Mouse (Mus musculus) neural tube, embryonic 15.5 days (tissue): ENCODE measurements around the gene Ghr. TPM values are rescaled to one million over a fixed set of nuclear protein-coding genes. Genes with fewer than 3 reads are reported as not detected.

ENCODE experiments used
- ATAC-seq: fragments of 200-750 bp; cut with Nextera tagmentation; 2 replicates; pipeline ENCODE4 v1.8.0; 2017; ENCODE audit warnings: mild to moderate bottlenecking, moderate TSS enrichment, moderate library complexity; ENCODE audit not compliant: low FRiP score
- H3K27ac ChIP-seq: fragments of 300-500 bp; sonication (generic); replicated peaks from 2 replicates; pipeline ENCODE4 v1.5.1; 2015; ENCODE audit warnings: mild to moderate bottlenecking, inconsistent platforms
- H3K27me3 ChIP-seq: fragments of 300-500 bp; sonication (generic); replicated peaks from 2 replicates; pipeline ENCODE4 v1.6.1; 2015; ENCODE audit warnings: inconsistent platforms
- H3K36me3 ChIP-seq: fragments of 300-500 bp; sonication (generic); 2 replicates; pipeline ENCODE4 v1.6.1; 2015; ENCODE audit warnings: inconsistent platforms
- H3K4me1 ChIP-seq: fragments of 300-500 bp; sonication (generic); 2 replicates; pipeline ENCODE4 v1.6.1; 2015; ENCODE audit warnings: inconsistent platforms
- H3K4me2 ChIP-seq: fragments of 300-500 bp; sonication (generic); 2 replicates; pipeline ENCODE4 v1.6.1; 2015; ENCODE audit warnings: inconsistent platforms, mild to moderate bottlenecking, moderate library complexity
- H3K4me3 ChIP-seq: fragments of 300-500 bp; sonication (generic); replicated peaks from 2 replicates; pipeline ENCODE4 v1.5.1; 2015; ENCODE audit warnings: mild to moderate bottlenecking, inconsistent platforms
- H3K9ac ChIP-seq: fragments of 300-500 bp; sonication (generic); replicated peaks from 2 replicates; pipeline ENCODE4 v1.6.1; 2015; ENCODE audit warnings: mild to moderate bottlenecking, inconsistent platforms
- H3K9me3 ChIP-seq: fragments of 300-500 bp; sonication (generic); replicated peaks from 2 replicates; pipeline ENCODE4 v1.6.1; 2016; ENCODE audit warnings: inconsistent platforms
- WGBS: fragments of 180-500 bp; shearing (Covaris S2); methylation state at CpG from one replicate; pipeline ENCODE4 v1.1.7; 2015; ENCODE audit warnings: mixed read lengths; 5-methylcytosine and 5-hydroxymethylcytosine counted together
- polyA plus RNA-seq: library from polyadenylated mRNA; unstranded; fragments of >200 nt; fragmentation: Nextera tagmentation; extraction: Ambion mirVana; gene quantifications from 2 replicates; pipeline ENCODE4 v1.2.1, GENCODE M21; 2015

Ghr gene
- polyA plus RNA-seq, 1 experiment from 2014 or later, result 10.9 TPM

DNA sequence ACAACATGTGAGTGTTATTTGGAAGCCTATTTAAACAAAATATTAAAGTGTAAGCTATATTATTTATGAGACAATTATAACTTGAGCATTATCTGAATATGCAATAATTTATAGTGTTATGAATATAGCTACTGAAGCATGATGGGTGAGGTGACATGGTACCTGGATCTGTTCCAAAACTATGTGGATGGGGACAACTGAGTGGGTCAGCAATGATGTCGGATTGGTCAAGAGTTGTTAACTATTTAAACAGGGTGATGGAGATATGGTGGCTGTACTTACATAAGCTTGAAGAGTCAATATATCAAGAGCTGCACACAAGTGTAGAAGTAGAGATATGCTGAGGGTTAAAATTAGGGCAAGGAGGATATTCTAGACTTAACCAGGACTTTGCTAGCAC lies 70.9 kb downstream of the Ghr start:
- H3K27me3 ChIP-seq, result no peaks in the 10 kb centered on the region
- H3K4me3 ChIP-seq, result no peak overlapping the region
- H3K9me3 ChIP-seq, result no peaks in the 10 kb centered on the region
- H3K4me1 ChIP-seq, result peaks cover 9% of the 10 kb centered on the region; the same call in 1 of the 2 replicates
- WGBS, result 94% methylated on average over 1 of the region's 1 CpGs
- H3K9ac ChIP-seq, result no peak overlapping the region
- no peaks in the 10 kb centered on the region for H3K36me3 ChIP-seq
- no peak for ATAC-seq
- no peak overlapping the region for H3K27ac ChIP-seq
- H3K4me2 ChIP-seq, result no peak overlapping the region

DNA sequence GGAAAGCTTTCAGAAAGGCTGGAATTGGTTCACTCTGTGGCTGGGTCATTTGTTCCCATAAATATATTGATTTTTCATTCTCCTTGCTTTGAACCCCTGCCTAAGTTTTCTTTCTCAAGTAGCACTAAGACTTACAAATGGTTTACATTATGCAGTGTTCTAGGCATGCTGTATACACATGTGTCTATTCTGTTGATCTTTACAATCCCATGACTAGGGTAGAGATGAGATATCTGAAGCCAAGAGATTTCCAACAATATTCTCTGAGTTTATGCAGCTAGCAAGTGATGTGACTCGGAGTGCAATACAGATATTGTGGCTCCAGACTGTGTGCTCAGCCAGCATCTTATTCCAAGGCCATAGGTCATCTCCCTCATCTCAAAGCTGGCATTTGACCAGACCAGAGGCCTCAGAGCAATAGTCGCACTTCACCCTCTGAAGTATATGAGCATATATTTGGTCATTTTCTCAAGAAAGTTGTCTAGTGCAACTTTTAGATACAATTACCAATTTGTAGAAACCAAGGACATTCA lies 71.6 kb downstream of the Ghr start:
- no peaks in the 10 kb centered on the region for H3K27me3 ChIP-seq
- peaks cover 12% of the 10 kb centered on the region for H3K4me1 ChIP-seq
- no peak for ATAC-seq
- H3K4me3 ChIP-seq, result no peak overlapping the region
- H3K9ac ChIP-seq, result no peak overlapping the region
- no peaks in the 10 kb centered on the region for H3K9me3 ChIP-seq
- no peak overlapping the region for H3K4me2 ChIP-seq
- WGBS, result 88% methylated on average over 2 of the region's 2 CpGs
- H3K36me3 ChIP-seq, result no peaks in the 10 kb centered on the region
- H3K27ac ChIP-seq, result no peak overlapping the region

- H3K9me3 ChIP-seq, result no peaks in the 10 kb centered on the region
- ATAC-seq, result 0 out of 2 replicates have a peak, but pooled peaks have one; percentile 34
- H3K9ac ChIP-seq, result no peak overlapping the region
- no peak overlapping the region for H3K27ac ChIP-seq
- H3K4me3 ChIP-seq, result no peak overlapping the region
- WGBS, result 79% methylated on average over 3 of the region's 3 CpGs
- H3K4me1 ChIP-seq, result peaks cover 12% of the 10 kb centered on the region
- no peaks in the 10 kb centered on the region for H3K27me3 ChIP-seq
- no peaks in the 10 kb centered on the region for H3K36me3 ChIP-seq
- H3K4me2 ChIP-seq, result no peak overlapping the region
These were observed 74.2 kb downstream of the Ghr start for GRCm38 (mm10) chr15:3509089-3509488.

DNA sequence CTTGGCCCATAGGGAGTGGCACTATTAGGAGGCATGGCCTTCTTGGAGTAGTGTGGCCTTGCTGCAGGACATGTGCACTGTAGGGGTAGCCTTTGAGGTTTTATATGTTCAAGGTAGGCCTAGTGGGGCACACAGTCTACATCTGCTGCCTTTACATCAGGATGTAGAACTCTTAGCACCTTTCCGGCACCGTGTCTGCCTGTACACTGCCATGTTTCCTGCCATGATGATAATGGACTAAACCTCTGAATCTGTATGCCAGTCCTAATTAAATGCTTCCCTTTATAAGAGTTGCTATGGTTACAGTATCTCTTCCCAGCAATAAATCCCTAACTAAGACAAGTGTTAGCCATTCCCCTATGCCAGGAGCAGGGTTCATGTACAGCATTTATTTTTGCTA lies 76.0 kb downstream of the Ghr start:
- peak; percentile 65 for ATAC-seq
- Histone ChIP-seq H3K27me3 (no peaks in the 10 kb centered on the region), H3K36me3 (no peaks in the 10 kb centered on the region), H3K4me3 (no peak overlapping the region), H3K9me3 (no peaks in the 10 kb centered on the region), H3K4me2 (no peak overlapping the region), H3K27ac (no peak overlapping the region), H3K9ac (no peak overlapping the region), H3K4me1 (peaks cover 12% of the 10 kb centered on the region)
- WGBS, result 43% methylated on average over 2 of the region's 2 CpGs

DNA sequence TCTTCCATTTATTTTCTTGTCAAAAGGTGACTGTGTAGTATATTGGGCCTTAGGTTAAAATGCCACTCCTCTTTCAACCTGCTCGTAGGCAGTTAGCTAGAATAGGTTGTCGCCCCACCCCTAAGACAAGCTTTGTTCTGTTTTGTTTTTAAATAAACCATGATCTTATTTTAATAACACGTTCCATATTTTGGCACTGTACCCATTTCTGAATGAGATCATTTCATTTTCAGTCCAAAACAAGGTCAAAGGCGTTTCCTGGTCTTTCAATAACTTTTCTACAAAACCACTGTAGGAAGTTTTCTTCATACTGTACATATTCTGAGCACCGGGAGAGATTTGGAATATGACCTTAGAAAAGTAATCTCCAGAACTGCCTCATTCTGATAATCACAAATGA lies 78.6 kb downstream of the Ghr start:
- Histone ChIP-seq H3K4me3 (no peak overlapping the region), H3K9me3 (no peaks in the 10 kb centered on the region), H3K4me1 (peaks cover 12% of the 10 kb centered on the region), H3K27me3 (no peaks in the 10 kb centered on the region), H3K4me2 (no peak overlapping the region), H3K27ac (no peak overlapping the region), H3K36me3 (no peaks in the 10 kb centered on the region), H3K9ac (no peak overlapping the region)
- no peak for ATAC-seq
- WGBS, result 88% methylated on average over 5 of the region's 5 CpGs

DNA sequence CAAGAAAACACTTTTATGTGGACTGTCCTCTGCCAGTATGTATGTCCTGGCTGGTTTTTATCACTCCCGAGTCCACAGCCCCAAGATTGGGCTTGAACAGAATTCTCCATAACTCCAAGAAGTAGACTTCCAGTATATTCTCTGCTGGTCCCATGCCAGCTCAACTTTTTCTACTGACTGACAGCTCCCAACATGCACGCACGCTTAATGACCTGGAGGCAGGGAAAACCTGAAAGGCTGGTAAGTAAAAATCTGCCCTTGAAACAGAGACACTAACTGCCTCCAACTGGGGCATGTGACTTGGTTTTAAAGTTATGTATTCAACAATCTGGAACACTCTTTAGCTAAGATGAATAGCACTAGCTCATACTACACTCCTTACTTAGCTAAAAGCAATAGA lies 81.6 kb downstream of the Ghr start:
- no peak for ATAC-seq
- WGBS, result 91% methylated on average over 3 of the region's 3 CpGs

DNA sequence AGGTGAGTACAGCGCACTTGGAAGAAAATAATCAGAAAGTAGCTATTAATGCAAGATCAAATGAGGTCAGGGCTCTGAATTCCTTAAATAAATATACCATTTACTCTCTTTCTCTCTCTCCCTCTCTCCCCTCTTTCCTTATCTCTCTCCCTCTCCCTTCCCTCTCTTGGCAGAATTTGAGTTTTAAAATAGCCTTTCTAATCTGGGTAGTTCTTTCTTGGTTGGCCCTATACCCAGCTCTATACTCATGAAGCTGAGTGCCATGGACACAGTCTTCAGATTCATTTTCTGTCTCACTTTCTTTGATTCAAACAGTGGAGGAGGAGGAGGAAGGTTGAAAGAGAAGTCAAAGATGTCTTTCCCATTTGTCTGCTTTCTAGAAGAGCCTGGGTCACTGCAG lies 84.3 kb downstream of the Ghr start:
- H3K4me2 ChIP-seq, result no peak overlapping the region
- no peak overlapping the region for H3K9ac ChIP-seq
- no peak for ATAC-seq
- 100% methylated on average over 1 of the region's 1 CpGs for WGBS
- no peak overlapping the region for H3K4me3 ChIP-seq
- no peaks in the 10 kb centered on the region for H3K9me3 ChIP-seq
- no peak overlapping the region for H3K27ac ChIP-seq
- no peaks in the 10 kb centered on the region for H3K27me3 ChIP-seq
- no peaks in the 10 kb centered on the region for H3K36me3 ChIP-seq
- H3K4me1 ChIP-seq, result no peaks in the 10 kb centered on the region

More for the DNA sequence above, 81.6 kb downstream of the Ghr start:
- no peak overlapping the region for H3K4me3 ChIP-seq
- H3K27me3 ChIP-seq, result no peaks in the 10 kb centered on the region
- no peaks in the 10 kb centered on the region for H3K9me3 ChIP-seq
- H3K27ac ChIP-seq, result no peak overlapping the region
- no peak overlapping the region for H3K4me2 ChIP-seq
- H3K9ac ChIP-seq, result no peak overlapping the region
- H3K4me1 ChIP-seq, result no peaks in the 10 kb centered on the region
- H3K36me3 ChIP-seq, result no peaks in the 10 kb centered on the region

DNA sequence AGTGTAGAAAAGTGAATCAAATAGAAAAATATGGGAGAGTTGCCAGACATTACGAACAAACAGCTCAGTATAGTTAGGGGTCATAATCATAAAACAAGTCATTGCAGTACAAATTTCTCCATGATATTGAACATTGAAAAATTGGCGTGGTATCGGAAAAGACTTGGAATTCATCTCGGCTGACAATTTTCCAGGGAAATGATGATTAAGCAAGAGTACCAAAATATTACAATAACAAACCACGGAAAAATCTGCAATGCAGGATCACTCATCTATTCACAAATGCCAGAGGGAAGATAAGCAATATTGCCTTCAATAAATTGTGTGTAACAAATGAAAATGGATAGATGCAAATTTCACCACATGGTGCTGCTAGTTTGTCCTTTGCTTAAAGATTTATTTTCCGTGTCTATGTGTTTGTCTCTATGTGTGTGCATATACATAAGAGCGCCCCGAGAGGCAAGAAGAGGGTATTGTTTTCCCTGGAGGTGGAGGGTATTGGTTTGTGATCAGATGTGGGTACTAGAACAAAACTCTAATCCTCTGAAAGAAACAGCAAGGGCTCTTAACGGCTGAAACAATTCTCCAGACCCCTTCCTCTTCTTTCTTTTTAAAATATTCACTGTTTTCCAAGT lies 85.2 kb downstream of the Ghr start:
- H3K4me3 ChIP-seq, result no peak overlapping the region
- no peak overlapping the region for H3K27ac ChIP-seq
- ATAC-seq, result peak; percentile 50
- H3K27me3 ChIP-seq, result no peaks in the 10 kb centered on the region
- H3K9ac ChIP-seq, result no peak overlapping the region
- WGBS, result 67% methylated on average over 9 of the region's 9 CpGs
- H3K4me1 ChIP-seq, result no peaks in the 10 kb centered on the region
- H3K9me3 ChIP-seq, result no peaks in the 10 kb centered on the region
- H3K36me3 ChIP-seq, result no peaks in the 10 kb centered on the region
- H3K4me2 ChIP-seq, result no peak overlapping the region

GRCm38 (mm10) chr15:3490868-3491267 lies 92.4 kb downstream of the Ghr start:
- Histone ChIP-seq H3K4me2 (no peak overlapping the region), H3K4me1 (no peaks in the 10 kb centered on the region), H3K27ac (no peak overlapping the region), H3K9me3 (no peaks in the 10 kb centered on the region), H3K36me3 (no peaks in the 10 kb centered on the region), H3K4me3 (no peak overlapping the region), H3K9ac (no peak overlapping the region), H3K27me3 (no peaks in the 10 kb centered on the region)
- 90% methylated on average over 3 of the region's 3 CpGs for WGBS
- ATAC-seq, result no peak

DNA sequence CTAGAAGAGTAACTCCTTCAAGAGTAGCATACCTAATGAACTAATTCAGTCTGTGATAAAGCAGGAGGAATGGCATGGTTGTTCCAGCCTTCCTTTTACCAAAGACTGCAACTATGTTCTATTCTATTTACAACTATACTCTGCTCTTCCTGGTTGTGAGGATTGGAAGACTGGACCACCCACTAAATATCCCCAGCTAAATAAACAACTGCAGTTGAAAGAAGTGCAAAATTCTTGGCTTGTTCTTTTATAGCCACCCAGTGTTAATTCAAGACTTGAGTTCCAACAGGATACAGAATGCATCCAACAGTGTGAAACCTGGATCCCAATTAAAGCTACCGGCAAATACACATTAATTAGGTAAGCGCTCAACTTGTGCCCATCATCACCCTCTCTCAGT lies 93.3 kb downstream of the Ghr start:
- WGBS, result 80% methylated on average over 2 of the region's 2 CpGs
- no peak for ATAC-seq
- H3K36me3 ChIP-seq, result no peaks in the 10 kb centered on the region
- no peak overlapping the region for H3K4me2 ChIP-seq
- H3K9ac ChIP-seq, result no peak overlapping the region
- no peak overlapping the region for H3K27ac ChIP-seq
- H3K4me1 ChIP-seq, result no peaks in the 10 kb centered on the region
- H3K9me3 ChIP-seq, result no peaks in the 10 kb centered on the region
- no peak overlapping the region for H3K4me3 ChIP-seq
- no peaks in the 10 kb centered on the region for H3K27me3 ChIP-seq

GRCm38 (mm10) chr15:3489180-3489579 lies 94.1 kb downstream of the Ghr start:
- Histone ChIP-seq H3K9me3 (no peaks in the 10 kb centered on the region), H3K4me3 (no peak overlapping the region), H3K4me2 (no peak overlapping the region), H3K27me3 (no peaks in the 10 kb centered on the region), H3K27ac (no peak overlapping the region), H3K36me3 (no peaks in the 10 kb centered on the region), H3K4me1 (no peaks in the 10 kb centered on the region), H3K9ac (no peak overlapping the region)
- ATAC-seq, result no peak

- no peak overlapping the region for H3K4me3 ChIP-seq
- H3K4me1 ChIP-seq, result no peaks in the 10 kb centered on the region
- no peak for ATAC-seq
- H3K9me3 ChIP-seq, result no peaks in the 10 kb centered on the region
- 95% methylated on average over 3 of the region's 3 CpGs for WGBS
- H3K27me3 ChIP-seq, result no peaks in the 10 kb centered on the region
- H3K9ac ChIP-seq, result no peak overlapping the region
- no peaks in the 10 kb centered on the region for H3K36me3 ChIP-seq
- no peak overlapping the region for H3K27ac ChIP-seq
- no peak overlapping the region for H3K4me2 ChIP-seq
These were observed 94.7 kb downstream of the Ghr start for GRCm38 (mm10) chr15:3488601-3489000.
